Mouse (Mus musculus): ENCODE results near the gene Parp4.
A peak's percentile ranks its signal among the peaks of the same experiment; 100 is the strongest.

Parp4 gene

GRCm38 (mm10) chr14:56613212-56613611 is 37.8 kb downstream of the Parp4 start:
- DNase-seq (ENCODE audit: low spot score): no peak

- DNase-seq (ENCODE audit: low spot score): no peak
Observed at GRCm38 (mm10) chr14:56617470-56617869, 42.1 kb downstream of the Parp4 start.

DNA sequence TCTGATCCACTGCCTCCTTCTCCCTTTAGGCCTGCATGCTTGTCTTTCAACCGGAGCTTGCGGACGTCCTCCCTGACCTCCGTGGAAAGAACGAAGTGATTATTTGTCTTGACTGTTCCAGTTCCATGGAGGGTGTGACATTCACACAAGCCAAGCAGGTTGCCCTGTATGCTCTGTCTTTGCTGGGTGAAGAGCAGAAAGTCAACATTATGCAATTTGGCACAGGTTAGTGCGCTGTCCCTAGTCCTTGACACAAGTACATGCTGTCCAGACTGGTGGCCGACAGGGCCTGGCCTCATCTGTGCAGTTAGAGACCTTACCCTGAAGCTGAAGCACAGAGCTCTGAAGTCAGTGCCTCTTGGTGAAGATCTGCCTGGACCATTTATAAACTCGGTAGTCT is 45.0 kb downstream of the Parp4 start:
- no peak for DNase-seq (ENCODE audit: low spot score)

GRCm38 (mm10) chr14:56626202-56626601 is 50.8 kb downstream of the Parp4 start:
- no peak for DNase-seq (ENCODE audit: low spot score)

DNA sequence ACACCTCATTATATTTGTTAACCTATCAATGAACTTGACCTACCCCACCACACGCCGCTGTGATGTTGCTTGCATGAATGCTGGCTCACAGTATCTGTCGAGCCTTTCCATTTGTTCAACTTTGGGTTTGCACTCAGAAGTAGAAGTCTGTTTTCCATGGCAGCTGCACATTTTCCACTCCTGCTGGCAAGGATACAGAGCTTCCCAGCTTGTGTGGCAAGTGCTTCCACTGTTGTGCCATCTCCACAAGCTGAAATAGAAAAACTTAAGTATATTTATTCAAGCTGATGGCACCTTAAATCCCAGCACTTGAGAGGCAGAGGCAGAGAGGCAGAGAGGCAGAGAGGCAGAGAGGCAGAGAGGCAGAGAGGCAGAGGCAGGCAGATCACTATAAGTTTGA is 52.9 kb downstream of the Parp4 start:
- no peak for DNase-seq (ENCODE audit: low spot score)

DNA sequence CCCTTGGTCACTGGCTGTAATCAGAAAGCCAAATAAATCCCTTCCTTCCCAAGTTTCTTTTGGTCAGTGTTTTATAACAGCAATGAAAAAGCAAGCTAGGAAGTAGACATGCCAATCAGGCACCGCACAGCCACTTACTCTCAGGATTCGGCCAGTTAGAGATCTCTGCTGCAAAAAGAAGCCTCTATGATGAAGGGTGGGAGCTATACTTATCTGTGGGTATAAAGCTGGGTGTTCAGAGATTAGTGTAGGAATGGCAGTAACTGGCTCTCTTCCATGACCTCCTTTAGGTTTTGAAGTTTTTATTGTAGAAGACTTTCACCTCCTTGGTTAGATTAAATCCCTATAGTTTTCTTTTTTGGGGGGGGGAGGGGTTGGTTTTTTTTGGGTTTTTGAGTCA is 55.7 kb downstream of the Parp4 start:
- no peak for DNase-seq (ENCODE audit: low spot score)

GRCm38 (mm10) chr14:56647206-56647605 is 71.8 kb downstream of the Parp4 start:
- no peak for DNase-seq (ENCODE audit: low spot score)

- no peak for DNase-seq (ENCODE audit: low spot score)
Observed at GRCm38 (mm10) chr14:56649448-56649847, 74.0 kb downstream of the Parp4 start.

DNA sequence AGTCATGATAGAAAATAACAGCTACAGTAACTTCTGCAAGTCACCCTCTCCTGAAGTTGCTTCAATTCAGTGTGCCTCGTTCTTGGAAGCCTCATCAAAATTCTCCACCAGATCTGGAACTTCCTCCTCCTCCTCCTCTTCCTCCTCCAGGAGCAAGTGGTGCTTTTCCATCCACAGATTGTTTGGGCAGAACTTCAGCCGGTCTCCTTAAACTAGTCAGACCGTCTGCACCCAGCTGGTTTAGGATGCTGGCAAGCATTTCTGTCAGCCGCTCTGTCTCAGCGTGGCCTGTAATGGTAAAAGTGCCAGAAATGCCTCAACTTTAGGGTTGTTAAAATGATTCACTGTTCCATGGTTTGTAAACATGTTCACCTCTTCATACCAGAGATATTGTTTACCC is 90.2 kb downstream of the Parp4 start:
- DNase-seq (ENCODE audit: low spot score): no peak

GRCm38 (mm10) chr14:56666909-56667308 is 91.5 kb downstream of the Parp4 start:
- no peak for DNase-seq (ENCODE audit: low spot score)

- DNase-seq (ENCODE audit: low spot score): peak; percentile 99
Observed at GRCm38 (mm10) chr14:56667969-56668802, 92.8 kb downstream of the Parp4 start, which contains the start of gene Mphosph8. Gene Mphosph8, plus strand, starts transcription at chr14:56668248.

DNA sequence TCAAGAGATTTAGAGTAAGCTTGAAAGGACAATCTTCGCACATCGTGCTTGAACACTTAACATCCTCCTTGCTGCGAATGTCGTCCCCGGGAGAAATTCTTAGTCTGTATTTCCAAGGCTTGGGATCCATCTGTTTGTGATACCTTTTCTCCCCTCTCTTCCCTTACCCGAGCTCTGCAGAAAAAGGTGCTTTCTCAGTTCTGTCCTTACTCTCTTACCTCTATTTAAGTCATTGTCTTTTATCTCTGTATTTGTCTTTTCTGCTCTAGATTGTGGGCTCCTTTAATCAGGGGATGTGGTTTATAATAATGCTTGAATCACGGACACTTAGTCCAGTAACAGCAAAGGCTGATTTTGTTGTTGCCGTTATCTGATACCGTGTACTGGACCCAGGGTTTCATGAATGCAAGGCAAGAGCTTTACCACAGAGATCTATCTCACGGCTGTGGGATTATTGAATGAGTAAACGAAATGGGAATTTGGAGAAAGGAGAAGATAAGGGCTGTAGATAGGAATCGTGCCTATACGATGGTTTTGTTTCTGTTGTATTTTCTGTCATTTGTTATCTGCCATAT is 93.7 kb downstream of the Parp4 start:
- no peak for DNase-seq (ENCODE audit: low spot score)

DNA sequence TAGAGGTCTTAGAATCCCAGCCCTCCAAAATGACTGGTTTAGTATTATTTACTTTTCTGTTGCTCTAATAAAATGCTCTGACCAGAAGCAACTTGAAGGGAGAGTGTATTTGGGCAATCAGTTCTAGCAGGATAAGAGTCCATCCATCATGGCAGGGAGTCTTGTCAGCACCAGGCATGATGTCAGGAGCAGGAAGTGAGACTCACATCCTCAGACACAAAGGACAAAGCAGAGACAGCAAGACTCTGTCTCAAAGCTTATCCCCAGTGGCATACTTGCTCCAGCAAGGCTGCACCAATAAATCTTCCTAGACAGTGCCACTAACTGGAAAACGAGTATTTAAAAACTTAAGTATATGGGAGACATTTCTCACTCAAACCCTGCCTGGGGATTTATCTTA is 110.0 kb downstream of the Parp4 start:
- no peak for DNase-seq (ENCODE audit: low spot score)

DNA sequence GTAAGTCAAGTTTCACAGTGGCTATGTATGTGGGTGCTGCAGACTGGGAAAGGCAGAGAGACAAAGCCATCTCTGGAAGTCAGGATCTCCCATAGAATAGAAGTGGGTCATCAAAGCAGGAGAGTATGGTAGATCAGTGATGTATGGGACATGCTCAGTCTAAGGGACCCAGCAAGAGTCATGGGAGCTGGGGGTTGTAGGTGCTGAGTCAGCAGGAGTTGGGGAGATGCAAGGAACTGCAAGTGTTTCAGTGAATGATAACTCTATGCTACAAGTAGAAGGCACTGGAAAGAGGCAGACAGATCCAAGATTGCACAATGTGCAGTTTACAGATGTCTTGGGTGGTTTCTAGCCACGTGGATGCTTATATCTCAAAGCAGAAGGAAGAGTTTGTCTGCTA is 113.7 kb downstream of the Parp4 start:
- no peak for DNase-seq (ENCODE audit: low spot score)

DNA sequence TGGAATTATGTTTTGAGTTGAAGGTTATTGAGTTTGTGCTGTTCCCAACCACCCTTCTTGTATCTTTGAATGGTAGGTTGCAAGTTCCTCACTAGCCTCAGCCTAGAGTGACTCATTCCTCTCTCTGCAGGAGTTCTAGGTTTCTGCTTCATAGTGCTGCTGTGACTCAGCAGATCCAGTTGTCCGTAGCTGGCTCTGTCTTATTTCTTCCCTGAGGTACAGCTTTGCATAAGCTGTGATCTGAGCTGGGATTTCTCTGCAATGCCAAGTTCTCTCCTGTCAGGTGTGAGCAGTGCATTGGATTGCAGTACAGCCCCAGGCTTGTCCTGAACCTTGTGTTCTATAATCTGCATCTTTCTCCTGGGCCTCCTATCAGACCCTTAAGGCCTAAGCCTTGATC is 114.3 kb downstream of the Parp4 start:
- no peak for DNase-seq (ENCODE audit: low spot score)

DNA sequence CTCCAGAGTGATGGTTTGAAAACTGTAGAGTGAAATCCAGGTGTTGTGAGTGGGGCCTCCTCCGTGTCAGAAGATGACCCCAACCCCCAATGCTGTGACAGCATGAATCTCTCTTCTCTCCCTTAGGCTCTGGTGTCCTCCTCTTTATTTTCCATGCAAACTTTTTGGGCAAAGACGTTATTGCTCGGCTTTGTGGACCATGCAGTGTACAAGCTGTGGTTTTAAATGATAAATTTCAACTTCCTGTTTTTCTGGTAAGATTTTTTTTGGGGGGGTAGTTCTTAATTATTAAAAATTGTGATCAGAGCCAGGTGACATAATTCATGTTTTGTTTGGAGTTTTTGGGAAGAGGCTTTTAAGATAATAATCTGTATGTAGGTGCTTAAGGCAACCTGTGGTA is 120.1 kb downstream of the Parp4 start:
- no peak for DNase-seq (ENCODE audit: low spot score)

GRCm38 (mm10) chr14:56697836-56698235 is 122.4 kb downstream of the Parp4 start:
- DNase-seq (ENCODE audit: low spot score): no peak

DNA sequence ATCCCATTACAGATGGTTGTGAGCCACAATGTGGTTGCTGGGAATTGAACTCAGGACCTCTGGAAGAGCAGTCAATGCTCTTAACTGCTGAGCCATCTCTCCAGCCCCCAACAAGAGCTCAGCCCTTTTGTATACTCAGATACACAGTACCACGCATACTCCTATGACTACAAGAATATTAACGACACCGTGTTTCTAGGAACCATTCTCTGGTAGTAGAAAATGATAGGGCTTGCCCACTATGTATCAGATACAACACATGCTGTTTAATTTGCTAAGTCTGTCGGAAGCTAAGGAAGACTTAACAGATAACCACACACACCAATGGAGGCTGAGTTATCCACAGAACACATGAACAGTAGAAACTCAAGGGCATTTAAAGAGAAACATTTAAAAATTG is 127.2 kb downstream of the Parp4 start:
- DNase-seq (ENCODE audit: low spot score): no peak

DNA sequence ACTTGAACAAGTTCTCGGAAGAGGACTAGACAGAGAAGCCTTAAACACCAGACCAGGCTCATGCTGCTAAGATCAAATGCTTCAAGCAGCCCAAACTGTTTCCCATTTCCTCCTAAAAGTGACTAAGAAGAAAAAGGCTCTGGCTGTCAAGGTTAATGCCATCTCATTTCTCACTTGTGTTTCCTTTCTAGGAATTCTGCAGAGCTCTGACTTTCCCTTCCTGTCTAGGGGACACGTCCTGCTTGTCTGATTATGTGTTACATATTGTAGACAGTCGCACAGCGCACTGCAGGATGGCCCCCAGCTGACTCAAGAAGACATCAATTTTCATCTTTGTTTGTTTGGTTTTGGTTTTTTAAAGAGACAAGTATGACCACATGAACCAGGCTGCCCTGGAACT is 130.3 kb downstream of the Parp4 start:
- no peak for DNase-seq (ENCODE audit: low spot score)

Measured in ovary, postnatal 36 days (tissue).